Mouse (Mus musculus): ENCODE data around the gene Elmod3. TPM values are rescaled to one million over a fixed set of nuclear protein-coding genes. Genes with fewer than 3 reads are reported as not detected.

Elmod3 gene
- 10 to 100 TPM; 16.4 to 19.4 TPM for total RNA-seq (2023)

GRCm38 (mm10) chr6:72597956-72598753, at the start of gene Elmod3, which contains the start of gene Retsat:
TSS of gene Elmod3 (minus strand) at chr6:72598413.
TSS of gene Retsat (plus strand) at chr6:72598475.

GRCm38 (mm10) chr6:72616643-72617288, 18.6 kb upstream of the Elmod3 start, which contains the start of gene Tgoln1:
TSS of gene Tgoln1 (minus strand) at chr6:72617000.

GRCm38 (mm10) chr6:72544283-72544987, 53.8 kb downstream of the Elmod3 start, which contains the start of gene Capg:
TSS of gene Capg (plus strand) at chr6:72544391.

GRCm38 (mm10) chr6:72521607-72522006, 76.6 kb downstream of the Elmod3 start, which contains the start of gene Sh2d6:
TSS of gene Sh2d6 (minus strand) at chr6:72521707.

Other genes starting within 250 kb of the Elmod3 start
- gene Tmem150a, start 243.0 kb downstream of the Elmod3 start, total RNA-seq (2023): 1 to 10 TPM; 3.4 to 3.9 TPM
- gene Rnf181, start 231.5 kb downstream of the Elmod3 start, total RNA-seq (2023): 100 to 1,000 TPM in 1 of 2 experiments, 10 to 100 TPM in 1; 92.9 to 102 TPM
- 10 to 100 TPM; 13.8 to 14.3 TPM for gene Vamp5, start 217.9 kb downstream of the Elmod3 start, total RNA-seq (2023)
- 100 to 1,000 TPM; 102 to 113 TPM for gene Vamp8, start 207.7 kb downstream of the Elmod3 start, total RNA-seq (2023)
- gene Ggcx, start 184.1 kb downstream of the Elmod3 start, total RNA-seq (2023): 10 to 100 TPM; 15.2 to 18.8 TPM
- 100 to 1,000 TPM; 293 to 340 TPM for gene Mat2a, start 158.9 kb downstream of the Elmod3 start, total RNA-seq (2023)
- gene Sh2d6, start 76.7 kb downstream of the Elmod3 start, total RNA-seq (2023): not detected
- gene Capg, start 54.0 kb downstream of the Elmod3 start, total RNA-seq (2023): 100 to 1,000 TPM; 351 to 391 TPM
- gene Retsat, start 62 bp upstream of the Elmod3 start, total RNA-seq (2023): 10 to 100 TPM in 1 of 2 experiments, 1 to 10 TPM in 1; 5.9 to 11.7 TPM
- gene Tgoln1, start 18.6 kb upstream of the Elmod3 start, total RNA-seq (2023): 100 to 1,000 TPM; 159 to 172 TPM
- gene Tcf7l1, start 190.8 kb upstream of the Elmod3 start, total RNA-seq (2023): not detected